Mouse (Mus musculus) lung, embryonic 16.5 days (tissue): ENCODE measurements around the gene Lrriq1. TPM values are rescaled to one million over a fixed set of nuclear protein-coding genes. Genes with fewer than 3 reads are reported as not detected.

ENCODE experiments used
- ATAC-seq: fragments of 200-750 bp; cut with Nextera tagmentation; 2 replicates; pipeline ENCODE4 v1.8.0; 2017; ENCODE audit warnings: low read depth, mild to moderate bottlenecking, moderate library complexity
- H3K27ac ChIP-seq: fragments of 300-500 bp; sonication (generic); 2 replicates; pipeline ENCODE4 v1.5.1; 2014; ENCODE audit warnings: mild to moderate bottlenecking, control low read depth, low read length
- H3K27me3 ChIP-seq: fragments of 300-500 bp; sonication (generic); 2 replicates; pipeline ENCODE4 v1.6.1; 2014; ENCODE audit warnings: low read depth, low read length, mixed read lengths; ENCODE audit not compliant: control insufficient read depth, insufficient read depth
- H3K36me3 ChIP-seq: fragments of 300-500 bp; sonication (generic); 2 replicates; pipeline ENCODE4 v1.6.1; 2014; ENCODE audit warnings: low read length; ENCODE audit not compliant: control insufficient read depth, insufficient read depth
- H3K4me1 ChIP-seq: fragments of 300-500 bp; sonication (generic); replicated peaks from 2 replicates; pipeline ENCODE4 v1.6.1; 2014; ENCODE audit warnings: low read length, mixed read lengths; ENCODE audit not compliant: control insufficient read depth, insufficient read depth
- H3K4me2 ChIP-seq: fragments of 300-500 bp; sonication (generic); 2 replicates; pipeline ENCODE4 v1.6.1; 2014; ENCODE audit warnings: low read depth, low read length, control low read depth
- H3K4me3 ChIP-seq: fragments of 300-500 bp; sonication (generic); 2 replicates; pipeline ENCODE4 v1.5.1; 2014; ENCODE audit warnings: mild to moderate bottlenecking, low read length, control low read depth
- H3K9ac ChIP-seq: fragments of 300-500 bp; sonication (generic); 2 replicates; pipeline ENCODE4 v1.6.1; 2014; ENCODE audit warnings: low read length, control low read depth
- H3K9me3 ChIP-seq: fragments of 300-500 bp; sonication (generic); 2 replicates; pipeline ENCODE4 v1.6.1; 2016; ENCODE audit warnings: low read length; ENCODE audit not compliant: control insufficient read depth
- WGBS: fragments of 180-500 bp; shearing (Covaris S2); extraction: QIAGEN DNeasy Blood & Tissue Kit; methylation state at CpG from one replicate; pipeline ENCODE4 v1.1.7; 2014; 5-methylcytosine and 5-hydroxymethylcytosine counted together
- polyA plus RNA-seq: library from polyadenylated mRNA; unstranded; fragments of >200 nt; fragmentation: Nextera tagmentation; extraction: Ambion mirVana; gene quantifications from 2 replicates; pipeline ENCODE4 v1.2.1, GENCODE M21; 2015

Gene Lrriq1
- polyA plus RNA-seq, 1 experiment from 2014 or later, result 2.8 TPM

- Histone ChIP-seq H3K27ac (no peak overlapping the region), H3K9me3 (no peaks in the 10 kb centered on the region), H3K27me3 (no peaks in the 10 kb centered on the region), H3K36me3 (no peaks in the 10 kb centered on the region), H3K4me2 (no peak overlapping the region), H3K4me1 (no peaks in the 10 kb centered on the region), H3K9ac (no peak overlapping the region), H3K4me3 (no peak overlapping the region)
- 31% methylated on average over 6 of the region's 6 CpGs for WGBS
- ATAC-seq, result no peak
Observed at GRCm38 (mm10) chr10:103141532-103141931, 94.6 kb downstream of the Lrriq1 start.

GRCm38 (mm10) chr10:103140609-103141008 is 95.5 kb downstream of the Lrriq1 start:
- no peaks in the 10 kb centered on the region for H3K27me3 ChIP-seq
- H3K9me3 ChIP-seq, result no peaks in the 10 kb centered on the region
- 60% methylated on average over 8 of the region's 8 CpGs for WGBS
- no peak overlapping the region for H3K4me2 ChIP-seq
- no peak overlapping the region for H3K9ac ChIP-seq
- H3K4me1 ChIP-seq, result no peaks in the 10 kb centered on the region
- H3K4me3 ChIP-seq, result no peak overlapping the region
- no peak for ATAC-seq
- no peaks in the 10 kb centered on the region for H3K36me3 ChIP-seq
- no peak overlapping the region for H3K27ac ChIP-seq

GRCm38 (mm10) chr10:103114629-103115028 is 121.5 kb downstream of the Lrriq1 start:
- Histone ChIP-seq H3K27ac (no peak overlapping the region), H3K36me3 (no peaks in the 10 kb centered on the region), H3K9ac (no peak overlapping the region), H3K9me3 (no peaks in the 10 kb centered on the region), H3K4me1 (no peaks in the 10 kb centered on the region), H3K4me3 (no peak overlapping the region), H3K27me3 (no peaks in the 10 kb centered on the region), H3K4me2 (no peak overlapping the region)
- no peak for ATAC-seq
- WGBS, result 50% methylated on average over 6 of the region's 6 CpGs

- no peaks in the 10 kb centered on the region for H3K9me3 ChIP-seq
- no peaks in the 10 kb centered on the region for H3K27me3 ChIP-seq
- no peaks in the 10 kb centered on the region for H3K36me3 ChIP-seq
- no peaks in the 10 kb centered on the region for H3K4me1 ChIP-seq
- H3K4me2 ChIP-seq, result no peak overlapping the region
- H3K4me3 ChIP-seq, result no peak overlapping the region
- ATAC-seq, result no peak
- 73% methylated on average over 2 of the region's 2 CpGs for WGBS
- no peak overlapping the region for H3K9ac ChIP-seq
- H3K27ac ChIP-seq, result no peak overlapping the region
Observed at GRCm38 (mm10) chr10:103108090-103108489, 128.0 kb downstream of the Lrriq1 start.

GRCm38 (mm10) chr10:103086101-103086500 is 150.0 kb downstream of the Lrriq1 start:
- Histone ChIP-seq H3K4me1 (no peaks in the 10 kb centered on the region), H3K9me3 (no peaks in the 10 kb centered on the region), H3K4me2 (no peak overlapping the region), H3K9ac (no peak overlapping the region), H3K4me3 (no peak overlapping the region), H3K27ac (no peak overlapping the region), H3K27me3 (no peaks in the 10 kb centered on the region), H3K36me3 (no peaks in the 10 kb centered on the region)
- ATAC-seq, result no peak
- 37% methylated on average over 1 of the region's 1 CpGs for WGBS

GRCm38 (mm10) chr10:103049593-103049992 is 186.5 kb downstream of the Lrriq1 start:
- no peaks in the 10 kb centered on the region for H3K4me1 ChIP-seq
- no peak overlapping the region for H3K4me3 ChIP-seq
- WGBS, result 81% methylated on average over 2 of the region's 2 CpGs
- no peaks in the 10 kb centered on the region for H3K27me3 ChIP-seq
- H3K9me3 ChIP-seq, result no peaks in the 10 kb centered on the region
- no peak overlapping the region for H3K9ac ChIP-seq
- ATAC-seq, result no peak
- no peak overlapping the region for H3K4me2 ChIP-seq
- H3K27ac ChIP-seq, result no peak overlapping the region
- H3K36me3 ChIP-seq, result no peaks in the 10 kb centered on the region

- 65% methylated on average over 3 of the region's 3 CpGs for WGBS
Observed at GRCm38 (mm10) chr10:103046623-103047022, 189.5 kb downstream of the Lrriq1 start.

GRCm38 (mm10) chr10:103045019-103045418 is 191.1 kb downstream of the Lrriq1 start:
- 35% methylated on average over 2 of the region's 2 CpGs for WGBS
- no peaks in the 10 kb centered on the region for H3K27me3 ChIP-seq
- H3K4me1 ChIP-seq, result no peaks in the 10 kb centered on the region
- no peak overlapping the region for H3K9ac ChIP-seq
- no peak for ATAC-seq
- H3K27ac ChIP-seq, result no peak overlapping the region
- no peak overlapping the region for H3K4me2 ChIP-seq
- H3K36me3 ChIP-seq, result no peaks in the 10 kb centered on the region
- no peak overlapping the region for H3K4me3 ChIP-seq
- H3K9me3 ChIP-seq, result no peaks in the 10 kb centered on the region

More at GRCm38 (mm10) chr10:103046623-103047022, 189.5 kb downstream of the Lrriq1 start:
- Histone ChIP-seq H3K4me3 (no peak overlapping the region), H3K9me3 (no peaks in the 10 kb centered on the region), H3K9ac (no peak overlapping the region), H3K4me1 (no peaks in the 10 kb centered on the region), H3K36me3 (no peaks in the 10 kb centered on the region), H3K27me3 (no peaks in the 10 kb centered on the region), H3K4me2 (no peak overlapping the region), H3K27ac (no peak overlapping the region)
- no peak for ATAC-seq

- Histone ChIP-seq H3K27me3 (peaks cover 48% of the 10 kb centered on the region), H3K4me2 (no peak overlapping the region), H3K4me1 (0 out of 2 replicates have a peak, but pooled peaks cover under 1% of the 10 kb centered on the region), H3K4me3 (no peak overlapping the region), H3K9ac (no peak overlapping the region), H3K9me3 (no peaks in the 10 kb centered on the region), H3K27ac (no peak overlapping the region), H3K36me3 (no peaks in the 10 kb centered on the region)
- WGBS, result 4% methylated on average over 14 of the region's 14 CpGs
- ATAC-seq, result no peak
Observed at GRCm38 (mm10) chr10:103035002-103035640, 201.0 kb downstream of the Lrriq1 start.
